Mouse (Mus musculus) Patski (cell line): Measurements from ENCODE around the gene Gm14548. TPM values are rescaled to one million over a fixed set of nuclear protein-coding genes. Genes with fewer than 3 reads are reported as not detected.
"Not testable (repeated sequence)": the region's sequence is repeated elsewhere in the genome, so short reads cannot be mapped to it uniquely, and the experiment has no call there.

Source experiments
- ATAC-seq: fragments of 100-300 bp; one replicate; pipeline ENCODE4 v1.8.0; 2021
- CTCF ChIA-PET: fragments of 350-600 bp; sonication (Branson Sonifier 250); formaldehyde crosslinking; loops from one replicate; lab custom pipeline; 2022; ENCODE audit warnings: inconsistent platforms; lab: Charles Lee
- POLR2A ChIA-PET: fragments of 350-600 bp; sonication (Branson Sonifier 250); formaldehyde crosslinking; loops from one replicate; lab custom pipeline; 2022; ENCODE audit warnings: antibody characterized with exemption, inconsistent platforms; lab: Charles Lee
- DNase-seq: peaks from one replicate; pipeline ENCODE4 v3.0.0-alpha.2; 2011; ENCODE audit warnings: low read depth, low spot score
- H3K27me3 ChIP-seq: fragments of 371-371 bp; one replicate; pipeline ENCODE4 v1.5.1; 2021
- CTCF ChIP-seq: fragments of 100-300 bp; IDR thresholded peaks from one replicate; pipeline ENCODE4 v1.5.1; 2021
- in situ Hi-C: fragments of 300-500 bp; cut with MboI; formaldehyde crosslinking; loops from 3 replicates; pipeline ENCODE4 v1.11.1; 2018; ENCODE audit warnings: low pct_unique_long_range_greater_than_20kb, mixed read lengths
- polyA plus RNA-seq: library from polyadenylated mRNA; unstranded; gene quantifications from one replicate; pipeline ENCODE4 v1.2.3, GENCODE M21; 2021

Gene Gm14548
- polyA plus RNA-seq, result not detected

DNA sequence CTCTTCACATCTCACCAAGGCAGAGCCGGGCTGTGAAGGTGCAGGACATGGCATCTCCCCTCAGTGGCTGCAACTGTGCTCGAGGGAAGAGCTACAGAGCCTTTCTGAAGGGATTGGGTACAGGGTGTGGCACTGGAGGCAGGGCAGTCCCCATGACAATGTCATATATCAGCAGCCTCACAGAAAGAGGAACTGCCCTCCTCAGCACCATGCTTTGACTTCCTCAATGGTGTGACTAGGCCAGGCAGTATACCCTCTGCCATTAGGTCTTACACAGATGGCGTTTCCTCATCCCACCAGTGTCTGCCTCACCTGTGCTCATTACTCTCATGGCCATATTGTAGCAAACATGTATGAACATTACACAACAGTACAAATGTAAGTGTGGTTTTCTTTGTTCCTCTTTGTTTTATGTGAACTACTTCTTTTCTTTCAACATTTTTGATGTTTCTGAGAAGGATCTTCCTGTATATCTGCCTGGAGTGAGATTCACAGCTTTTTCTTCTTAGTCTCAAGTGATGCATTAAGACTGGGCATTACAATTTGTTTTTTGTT is at the start of gene Gm14548:
Gene Gm14548 (minus strand): TSS at position 85 of the 555 bp plus-strand sequence.
- CTCF ChIA-PET, POLR2A ChIA-PET, in situ Hi-C loops, DNase-seq, H3K27me3 ChIP-seq, ATAC-seq: not testable (repeated sequence)

DNA sequence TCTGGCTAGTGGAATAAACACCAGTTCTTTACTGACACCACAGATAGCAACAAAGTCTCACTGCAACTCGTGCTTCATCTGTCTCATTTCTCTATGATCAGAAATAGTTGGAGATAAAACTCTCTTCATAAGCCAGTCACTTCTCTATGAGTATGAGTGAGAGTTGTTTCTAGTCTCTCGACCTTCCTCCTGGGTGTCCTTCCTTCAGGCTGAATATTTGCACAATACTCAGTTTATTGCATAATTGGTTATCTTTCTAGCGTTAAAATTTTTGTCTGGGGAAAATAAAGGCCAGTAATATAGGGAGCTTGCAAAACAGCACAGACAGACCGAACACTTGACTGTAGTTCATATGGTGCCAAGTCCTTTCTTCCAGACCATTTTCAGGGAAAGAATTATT is 48.2 kb upstream of the Gm14548 start:
- ChIA-PET POLR2A (no interaction called here), CTCF (no interaction called here)
- DNase-seq (no peak), ATAC-seq (no peak)
- no peak for TF ChIP-seq CTCF
- in situ Hi-C loops, result no loop called here
- H3K27me3 ChIP-seq, result peaks cover 36% of the 10 kb centered on the region

DNA sequence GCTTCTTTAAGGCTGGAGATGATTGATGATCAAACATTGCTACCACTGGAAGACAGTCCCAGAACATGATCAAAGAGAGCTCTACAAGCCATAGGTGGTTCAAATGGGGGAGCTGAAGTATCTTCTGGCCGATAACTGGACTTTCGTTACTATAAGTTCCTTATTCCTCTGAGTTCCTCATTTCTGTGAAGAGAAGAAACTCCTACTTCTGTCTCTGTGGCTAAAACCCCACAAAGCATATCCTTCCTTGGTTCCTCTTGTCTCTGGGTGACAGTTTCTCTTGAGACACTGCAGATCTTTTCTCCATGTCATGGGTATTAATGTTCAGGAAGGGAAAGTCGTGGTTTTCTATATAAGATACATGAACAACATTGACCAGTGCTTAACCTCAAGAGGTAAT is 43.0 kb upstream of the Gm14548 start:
- in situ Hi-C loops, result no loop called here
- TF ChIP-seq CTCF, result no peak
- CTCF ChIA-PET, result no interaction called here
- no peak for DNase-seq
- H3K27me3 ChIP-seq, result peaks cover 27% of the 10 kb centered on the region
- ATAC-seq, result no peak
- POLR2A ChIA-PET, result no interaction called here

DNA sequence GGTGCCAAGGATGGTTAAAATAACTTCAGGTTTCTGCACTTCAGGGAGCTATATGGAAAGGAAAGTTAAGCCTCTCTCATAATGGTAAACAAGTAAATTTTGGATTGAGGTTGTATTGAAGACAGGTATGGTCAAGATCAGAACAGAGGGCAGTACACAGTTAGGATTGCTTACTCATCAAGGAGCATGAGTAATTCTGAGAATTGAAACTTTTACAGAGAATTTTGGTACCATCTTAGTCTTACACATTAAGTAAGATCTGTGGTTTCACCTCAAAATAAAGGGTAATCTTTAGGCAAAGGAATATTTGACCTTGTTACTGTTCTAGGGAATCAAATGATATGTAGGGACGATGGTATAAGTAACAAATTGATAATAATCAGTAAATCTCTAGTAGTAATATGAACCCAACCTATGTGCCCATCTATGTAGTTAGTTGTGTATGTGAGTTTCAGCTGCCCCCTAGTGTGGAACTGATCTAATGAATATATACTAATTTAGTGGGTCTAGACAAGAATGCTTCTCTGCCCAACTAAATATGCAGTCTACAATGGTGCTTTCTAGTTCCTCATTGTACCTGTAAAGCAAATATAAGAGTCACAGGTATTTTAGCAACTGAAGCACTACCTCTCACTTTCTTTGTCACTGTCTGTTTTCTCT is 42.1 kb upstream of the Gm14548 start:
- TF ChIP-seq CTCF, result no peak
- peaks cover 25% of the 10 kb centered on the region for H3K27me3 ChIP-seq
- ChIA-PET POLR2A (no interaction called here), CTCF (no interaction called here)
- no peak for DNase-seq
- in situ Hi-C loops, result loop anchor here (10.0 kb wide), 1 partner anchor 315 kb away; no protein-coding TSS in a partner anchor
- ATAC-seq, result no peak

DNA sequence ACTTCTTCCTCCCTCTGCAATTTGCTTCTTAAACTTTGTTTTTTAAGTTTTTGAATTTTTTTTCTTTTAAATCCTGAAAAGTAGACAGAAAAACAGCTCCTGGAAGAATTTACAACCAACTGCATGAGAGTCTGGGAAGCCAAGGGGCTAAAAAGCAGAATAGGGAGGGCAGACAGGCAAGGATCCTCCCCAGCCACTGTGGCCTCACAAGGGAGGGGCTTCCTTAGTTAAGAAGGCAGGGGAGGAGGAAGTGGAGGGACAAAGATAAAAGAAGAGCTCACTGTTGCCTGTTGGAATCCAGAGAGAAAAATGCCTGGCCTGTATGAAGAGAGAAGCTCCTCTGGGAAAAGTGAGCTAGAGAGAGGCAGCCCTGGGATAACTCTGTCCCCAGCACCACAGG is 37.6 kb upstream of the Gm14548 start:
- POLR2A ChIA-PET, DNase-seq, ATAC-seq, CTCF ChIA-PET: not testable (repeated sequence)
- H3K27me3 ChIP-seq, result peaks cover 22% of the 10 kb centered on the region
- in situ Hi-C loops, result loop anchor here (10.0 kb wide), 1 partner anchor 319 kb away; no protein-coding TSS in a partner anchor

DNA sequence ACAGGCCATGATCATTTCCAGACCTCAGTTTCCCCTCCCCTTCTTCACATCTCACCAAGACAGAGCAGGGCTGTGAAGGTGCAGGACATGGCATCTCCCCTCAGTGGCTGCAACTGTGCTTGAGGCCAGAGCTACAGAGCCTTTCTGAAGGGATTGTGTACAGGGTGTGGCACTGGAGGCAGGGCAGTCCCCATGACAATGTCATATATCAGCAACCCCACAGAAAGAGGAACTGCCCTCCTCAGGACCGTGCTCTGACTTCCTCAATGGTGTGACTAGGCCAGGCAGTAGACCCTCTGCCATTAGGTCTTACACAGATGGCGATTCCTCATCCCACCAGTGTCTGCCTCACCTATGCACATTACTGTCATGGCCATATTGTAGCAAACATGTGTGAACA is 17.5 kb upstream of the Gm14548 start, which contains the start of gene Lilra6:
Gene Lilra6 (minus strand): TSS at position 117 of the 400 bp plus-strand sequence.
- CTCF ChIA-PET, DNase-seq, H3K27me3 ChIP-seq, in situ Hi-C loops, POLR2A ChIA-PET, ATAC-seq: not testable (repeated sequence)

DNA sequence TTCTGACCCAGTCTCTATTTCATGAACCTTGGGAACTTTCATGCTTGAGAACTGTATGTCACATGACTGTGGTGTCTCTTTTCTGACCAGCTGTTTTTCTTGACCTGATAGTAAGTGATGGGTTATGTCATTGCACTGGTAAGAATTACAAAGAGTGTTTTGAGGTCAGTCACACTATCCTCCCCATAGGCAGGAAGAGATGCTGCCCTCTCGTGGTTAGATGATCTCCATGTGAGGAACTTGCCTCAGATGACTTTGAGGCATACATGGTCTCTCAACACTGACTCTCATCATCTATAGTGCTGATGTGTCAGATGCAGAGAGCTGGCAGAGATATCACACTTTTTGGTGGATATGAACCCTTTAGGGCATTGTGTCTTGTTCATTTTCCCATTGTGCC is 5.8 kb upstream of the Gm14548 start:
- no peaks in the 10 kb centered on the region for H3K27me3 ChIP-seq
- ATAC-seq (no peak), DNase-seq (no peak)
- TF ChIP-seq CTCF, result peak; percentile 36
- POLR2A ChIA-PET, result no interaction called here
- CTCF ChIA-PET, result interaction anchor here (1.2 kb wide), 2 partner anchors 91 to 297 kb away, joined by 3 read pairs; no protein-coding TSS in a partner anchor
- in situ Hi-C loops, result no loop called here

DNA sequence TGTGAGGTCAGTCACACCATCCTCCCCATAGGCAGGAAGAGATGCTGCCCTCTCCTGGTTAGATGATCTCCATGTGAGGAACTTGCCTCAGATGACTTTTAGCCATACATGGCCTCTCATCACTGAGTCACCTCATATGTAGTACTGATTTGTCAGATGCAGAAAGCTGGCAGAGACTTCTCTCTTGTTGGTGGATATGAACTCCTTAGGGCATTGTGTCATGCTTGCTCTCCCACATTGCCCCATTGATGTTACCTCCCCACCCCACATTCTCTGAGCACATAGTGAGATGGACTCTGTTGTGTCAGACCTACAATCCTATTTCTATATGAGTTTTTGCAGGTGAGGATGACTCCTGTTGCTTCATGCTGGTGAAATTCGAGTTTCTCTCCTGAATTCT is 22.9 kb downstream of the Gm14548 start:
- POLR2A ChIA-PET, ATAC-seq, in situ Hi-C loops, DNase-seq, H3K27me3 ChIP-seq, CTCF ChIA-PET: not testable (repeated sequence)

DNA sequence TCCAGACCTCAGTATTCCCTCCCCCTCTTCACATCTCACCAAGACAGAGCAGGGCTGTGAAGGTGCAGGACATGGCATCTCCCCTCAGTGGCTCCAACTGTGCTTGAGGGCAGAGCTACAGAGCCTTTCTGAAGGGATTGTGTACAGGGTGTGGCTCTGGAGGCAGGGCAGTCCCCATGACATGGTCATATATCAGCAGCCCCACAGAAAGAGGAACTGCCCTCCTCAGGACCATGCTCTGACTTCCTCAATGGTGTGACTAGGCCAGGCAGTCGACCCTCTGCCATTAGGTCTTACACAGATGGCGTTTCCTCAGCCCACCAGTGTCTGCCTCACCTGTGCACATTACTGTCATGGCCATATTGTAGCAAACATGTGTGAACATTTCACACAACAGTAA is 53.0 kb downstream of the Gm14548 start, which contains the start of gene Pira2:
Gene Pira2 (minus strand): TSS at position 101 of the 400 bp plus-strand sequence.
- ATAC-seq, H3K27me3 ChIP-seq, DNase-seq, in situ Hi-C loops, CTCF ChIA-PET, POLR2A ChIA-PET: not testable (repeated sequence)

DNA sequence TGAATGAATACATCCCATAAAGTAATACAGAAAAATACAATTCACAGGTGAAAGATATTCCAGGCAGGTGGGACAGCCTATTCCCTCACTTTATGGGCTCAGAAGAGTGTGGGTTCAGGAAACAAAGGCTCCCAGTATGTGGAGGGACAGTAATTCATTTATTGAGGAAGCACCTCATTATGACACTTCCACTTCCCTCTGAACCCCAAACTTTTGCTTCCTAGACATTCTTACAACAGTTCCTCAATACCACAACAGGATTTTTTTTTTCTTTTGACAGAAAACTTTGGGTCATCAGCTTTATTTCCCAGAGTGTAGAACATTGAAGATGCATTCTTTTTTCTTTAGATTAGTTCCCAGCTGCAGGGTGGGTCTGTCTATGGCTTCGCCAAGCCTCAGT is 60.1 kb downstream of the Gm14548 start:
- ATAC-seq, in situ Hi-C loops, CTCF ChIA-PET, H3K27me3 ChIP-seq, DNase-seq, POLR2A ChIA-PET: not testable (repeated sequence)

Other genes starting within 250 kb of the Gm14548 start
- 18.5 TPM for gene Leng1, start 232.3 kb downstream of the Gm14548 start, polyA plus RNA-seq
- gene Tmc4, start 220.6 kb downstream of the Gm14548 start, polyA plus RNA-seq, result 2.4 TPM
- 205 TPM for gene Tsen34, start 205.3 kb downstream of the Gm14548 start, polyA plus RNA-seq
- gene Mboat7, start 204.6 kb downstream of the Gm14548 start, polyA plus RNA-seq, result 118 TPM
- 1,336 TPM for gene Rps9, start 194.1 kb downstream of the Gm14548 start, polyA plus RNA-seq
- gene Pirb, start 177.7 kb downstream of the Gm14548 start, polyA plus RNA-seq, result 0.03 TPM
- not detected for gene Gm15448, start 72.4 kb downstream of the Gm14548 start, polyA plus RNA-seq
- gene Pira2, start 53.1 kb downstream of the Gm14548 start, polyA plus RNA-seq, result not detected
- gene Lilra6, start 17.4 kb upstream of the Gm14548 start, polyA plus RNA-seq, result not detected
- gene Lair1, start 165.1 kb upstream of the Gm14548 start, polyA plus RNA-seq, result 0.01 TPM
- 0.12 TPM for gene Ttyh1, start 221.3 kb upstream of the Gm14548 start, polyA plus RNA-seq
- gene Leng8, start 238.9 kb upstream of the Gm14548 start, polyA plus RNA-seq, result 92.8 TPM